Mouse (Mus musculus) adrenal gland, postnatal 10 days (tissue): ENCODE measurements around the gene Eef1akmt2. TPM values are rescaled to one million over a fixed set of nuclear protein-coding genes. Genes with fewer than 3 reads are reported as not detected.

Source experiments
- DNase-seq: peaks from one replicate; pipeline ENCODE4 v3.0.0; 2021; ENCODE audit warnings: mixed read lengths
- total RNA-seq, 2 experiments: library from RNA; stranded (reverse); gene quantifications; 2 replicates each; pipeline ENCODE4 v1.2.3; 2021

Gene Eef1akmt2
- total RNA-seq, 2 experiments from 2014 or later: 20.9 to 27.4 TPM

GRCm38 (mm10) chr7:132811716-132812618, 40.5 kb downstream of the Eef1akmt2 start:
- DNase-seq: peak; percentile 58

- DNase-seq: peak; percentile 96
Measured at GRCm38 (mm10) chr7:132810879-132811278, 41.6 kb downstream of the Eef1akmt2 start.

- peak; percentile 71 for DNase-seq
Measured at GRCm38 (mm10) chr7:132810368-132810767, 42.1 kb downstream of the Eef1akmt2 start.

GRCm38 (mm10) chr7:132809721-132810120, 42.8 kb downstream of the Eef1akmt2 start:
- DNase-seq: no peak

GRCm38 (mm10) chr7:132808841-132809682, 43.4 kb downstream of the Eef1akmt2 start:
- peak; percentile 64 for DNase-seq

GRCm38 (mm10) chr7:132808051-132808796, 44.2 kb downstream of the Eef1akmt2 start:
- no peak for DNase-seq

GRCm38 (mm10) chr7:132806926-132807857, 45.3 kb downstream of the Eef1akmt2 start:
- DNase-seq: no peak

GRCm38 (mm10) chr7:132806286-132806685, 46.2 kb downstream of the Eef1akmt2 start:
- peak; percentile 63 for DNase-seq

- DNase-seq: no peak
Measured at GRCm38 (mm10) chr7:132804951-132805350, 47.5 kb downstream of the Eef1akmt2 start.

- peak; percentile 66 for DNase-seq
Measured at GRCm38 (mm10) chr7:132804461-132804860, 48.0 kb downstream of the Eef1akmt2 start.

GRCm38 (mm10) chr7:132803962-132804361, 48.5 kb downstream of the Eef1akmt2 start:
- DNase-seq: peak; percentile 54

- no peak for DNase-seq
Measured at GRCm38 (mm10) chr7:132803336-132803735, 49.1 kb downstream of the Eef1akmt2 start.

GRCm38 (mm10) chr7:132802691-132803090, 49.8 kb downstream of the Eef1akmt2 start:
- no peak for DNase-seq

- no peak for DNase-seq
Measured at GRCm38 (mm10) chr7:132802066-132802465, 50.4 kb downstream of the Eef1akmt2 start.

GRCm38 (mm10) chr7:132801509-132801908, 51.0 kb downstream of the Eef1akmt2 start:
- DNase-seq: no peak

- no peak for DNase-seq
Measured at GRCm38 (mm10) chr7:132800868-132801267, 51.6 kb downstream of the Eef1akmt2 start.

GRCm38 (mm10) chr7:132799119-132800016, 53.1 kb downstream of the Eef1akmt2 start:
- no peak for DNase-seq

- DNase-seq: no peak
Measured at GRCm38 (mm10) chr7:132795141-132795540, 57.3 kb downstream of the Eef1akmt2 start.

- DNase-seq: no peak
Measured at GRCm38 (mm10) chr7:132793467-132793866, 59.0 kb downstream of the Eef1akmt2 start.
